Mouse (Mus musculus) CD4-positive, CD25-positive, alpha-beta regulatory T cell, adult 4 months (primary cell): ENCODE measurements around the gene Scube3. TPM values are rescaled to one million over a fixed set of nuclear protein-coding genes. Genes with fewer than 3 reads are reported as not detected.
"Not testable (repeated sequence)": the region's sequence is repeated elsewhere in the genome, so short reads cannot be mapped to it uniquely, and the experiment has no call there.

Experiments
- ATAC-seq: one replicate; pipeline ENCODE4 v1.8.0; 2017
- polyA plus RNA-seq, 2 experiments: library from polyadenylated mRNA; unstranded; fragments of 100-300 nt; shearing (Covaris generic); gene quantifications; one replicate each; pipeline ENCODE4 v1.2.1; 2017

The Scube3 gene
- polyA plus RNA-seq, 2 experiments from 2014 or later, result not detected

GRCm38 (mm10) chr17:28180331-28180730 lies 38.4 kb downstream of the Scube3 start:
- ATAC-seq, result no peak

GRCm38 (mm10) chr17:28180783-28181544 lies 39.0 kb downstream of the Scube3 start:
- ATAC-seq, result no peak

- ATAC-seq, result no peak
Observed at GRCm38 (mm10) chr17:28184971-28185638, 43.2 kb downstream of the Scube3 start.

DNA sequence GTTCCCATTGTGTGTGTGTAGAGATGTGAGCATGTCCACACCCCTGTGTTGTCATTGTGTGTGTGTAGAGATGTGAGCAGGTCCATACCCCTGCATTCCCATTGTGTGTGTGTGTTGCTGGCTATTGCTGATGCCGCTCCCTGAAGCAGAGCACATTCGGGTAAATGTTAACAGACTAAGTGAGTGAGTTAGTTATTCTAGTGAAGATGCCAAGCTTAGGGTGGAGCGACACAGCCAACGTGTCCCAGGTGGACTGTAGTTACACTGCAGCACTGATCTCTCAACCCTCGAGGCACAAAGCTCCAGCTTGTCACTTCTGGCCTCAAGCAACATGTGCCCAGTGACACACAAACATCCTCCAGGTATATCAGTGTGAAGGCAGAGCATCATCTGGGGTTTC lies 46.4 kb downstream of the Scube3 start:
- no peak for ATAC-seq

DNA sequence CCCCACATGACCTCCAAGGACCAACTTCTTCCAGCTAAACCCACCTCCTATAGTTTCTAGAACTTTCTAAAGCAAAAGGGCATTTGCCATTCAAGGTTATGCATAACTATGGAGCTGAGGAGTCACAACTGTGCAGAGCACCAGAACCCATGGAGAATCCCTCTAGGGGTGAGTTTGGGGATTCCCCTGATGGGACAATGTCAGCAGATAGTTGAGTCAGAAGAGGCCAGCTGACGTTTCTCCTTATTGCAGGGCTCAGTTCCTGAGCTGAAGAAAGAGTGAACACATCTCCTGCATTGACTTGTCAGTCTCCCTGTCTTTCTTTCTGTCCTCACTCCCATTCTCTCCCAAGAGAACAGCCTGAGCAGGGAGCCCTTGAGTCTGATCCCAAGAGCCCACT lies 50.8 kb downstream of the Scube3 start:
- no peak for ATAC-seq

GRCm38 (mm10) chr17:28193559-28193958 lies 51.6 kb downstream of the Scube3 start:
- ATAC-seq, result no peak

DNA sequence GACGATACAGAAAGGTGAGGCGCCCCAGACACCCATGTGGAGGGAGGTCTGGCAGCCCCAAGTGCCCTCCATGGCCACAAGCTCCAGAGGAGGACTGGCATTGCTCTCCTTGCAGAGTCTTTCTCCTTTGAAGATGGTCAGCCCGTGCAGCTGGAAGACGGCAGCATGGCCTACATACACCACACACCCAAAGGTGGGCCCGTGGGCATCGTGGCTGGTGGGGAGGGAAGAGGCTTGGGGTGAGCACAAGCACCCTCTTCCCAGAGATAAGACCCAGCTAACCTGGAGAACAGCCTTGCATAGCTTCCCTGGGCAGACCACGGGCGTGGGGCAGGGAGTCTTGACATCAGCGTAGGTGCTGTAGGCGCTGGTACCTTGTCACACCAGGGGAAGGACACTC lies 53.1 kb downstream of the Scube3 start:
- ATAC-seq, result no peak

DNA sequence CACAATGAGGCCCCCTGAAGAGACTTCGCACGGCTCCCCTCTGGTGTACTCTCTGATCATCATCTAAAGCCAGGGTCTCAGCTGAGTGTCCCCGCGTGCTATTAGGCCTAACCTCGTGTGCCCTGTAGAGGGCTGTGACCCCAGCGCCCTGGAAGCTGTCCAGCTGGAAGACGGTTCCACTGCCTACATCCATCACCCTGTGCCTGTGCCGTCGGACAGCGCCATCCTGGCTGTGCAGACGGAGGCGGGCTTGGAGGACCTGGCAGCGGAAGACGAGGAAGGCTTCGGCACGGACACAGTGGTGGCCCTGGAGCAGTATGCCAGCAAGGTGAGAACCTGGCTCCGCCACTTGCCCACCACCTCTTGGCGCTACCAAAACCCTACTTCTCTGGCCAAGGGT lies 55.7 kb downstream of the Scube3 start:
- no peak for ATAC-seq

DNA sequence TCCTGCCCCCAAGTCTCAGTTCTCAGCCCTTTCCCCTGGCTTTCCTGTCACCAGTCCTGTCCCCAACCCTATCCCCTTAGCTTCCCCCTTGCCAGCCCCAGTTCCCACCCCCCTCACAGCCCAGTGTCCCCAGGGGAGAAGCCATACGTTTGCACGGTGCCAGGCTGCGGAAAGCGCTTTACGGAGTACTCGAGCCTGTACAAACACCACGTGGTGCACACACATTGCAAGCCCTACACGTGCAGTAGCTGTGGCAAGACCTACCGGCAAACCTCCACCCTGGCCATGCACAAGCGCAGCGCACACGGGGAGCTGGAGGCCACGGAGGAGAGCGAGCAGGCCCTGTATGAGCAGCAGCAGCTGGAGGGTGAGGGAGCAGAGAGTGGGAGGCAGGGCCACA lies 60.0 kb downstream of the Scube3 start:
- ATAC-seq, result no peak

- no peak for ATAC-seq
Observed at GRCm38 (mm10) chr17:28204052-28204720, 62.2 kb downstream of the Scube3 start.

GRCm38 (mm10) chr17:28205443-28205842 lies 63.5 kb downstream of the Scube3 start:
- no peak for ATAC-seq

GRCm38 (mm10) chr17:28207092-28207491 lies 65.2 kb downstream of the Scube3 start:
- no peak for ATAC-seq

DNA sequence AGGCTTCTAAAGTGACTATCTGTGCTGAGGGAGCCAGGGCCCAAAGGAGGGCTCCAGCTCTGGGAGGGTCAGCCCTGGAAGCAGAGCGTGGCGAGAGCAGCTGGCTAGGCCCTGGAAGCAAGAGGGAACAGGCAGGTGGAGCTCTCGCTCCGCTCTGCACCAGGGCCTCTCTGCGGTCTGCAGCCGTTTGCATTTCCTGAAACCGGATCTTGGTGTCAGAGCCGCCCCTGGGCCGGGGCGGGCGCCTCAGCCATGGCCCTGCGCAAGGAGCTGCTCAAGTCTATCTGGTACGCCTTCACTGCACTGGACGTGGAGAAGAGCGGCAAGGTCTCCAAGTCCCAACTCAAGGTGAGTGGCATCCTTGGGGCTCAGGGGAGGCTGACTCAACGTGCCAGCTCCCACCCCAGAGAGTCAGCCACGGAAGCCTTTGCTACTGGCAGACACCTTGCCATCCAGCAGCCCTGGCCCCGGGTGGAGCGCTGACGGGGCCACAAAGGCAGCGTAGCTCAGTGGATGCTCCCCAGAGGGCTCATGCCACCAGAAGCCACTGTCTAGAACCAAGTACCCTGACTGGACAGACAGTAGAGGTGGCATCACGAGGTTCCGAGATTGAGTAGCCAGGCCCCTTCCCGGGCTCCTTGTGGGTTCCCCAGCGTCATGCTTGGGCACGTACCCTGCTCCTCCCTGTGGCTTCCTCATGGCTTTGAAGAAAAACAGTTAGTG lies 65.8 kb downstream of the Scube3 start, which contains the start of gene Def6:
Def6 (plus strand) TSS at position 188 of the 723 bp plus-strand sequence.
- peak; percentile 73 for ATAC-seq

GRCm38 (mm10) chr17:28208314-28208612 lies 66.3 kb downstream of the Scube3 start:
- no peak for ATAC-seq

GRCm38 (mm10) chr17:28209457-28210110 lies 67.6 kb downstream of the Scube3 start:
- ATAC-seq, result no peak

DNA sequence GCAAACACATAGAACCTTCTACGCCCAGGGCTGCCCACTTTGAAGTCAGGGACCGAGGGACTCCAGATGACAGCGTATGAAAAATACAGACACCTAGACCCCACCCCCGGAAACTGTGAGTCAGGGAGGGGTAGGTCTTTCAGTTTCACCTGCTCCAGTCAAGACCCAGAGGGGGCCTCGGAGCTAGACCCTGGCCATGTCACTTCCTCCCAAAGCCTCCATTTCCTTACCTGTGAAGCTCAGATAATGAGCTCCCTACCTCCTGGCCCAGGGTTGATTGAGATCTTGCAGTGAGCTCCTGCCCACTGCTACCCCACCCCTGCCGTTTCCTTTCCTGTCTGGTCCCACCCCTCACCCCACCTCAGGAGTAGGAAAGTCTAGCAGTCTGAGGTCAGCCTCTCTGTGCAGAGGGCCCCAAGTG lies 70.0 kb downstream of the Scube3 start:
- ATAC-seq, result peak; percentile 77

- ATAC-seq, result no peak
Observed at GRCm38 (mm10) chr17:28212391-28212790, 70.5 kb downstream of the Scube3 start.

GRCm38 (mm10) chr17:28213236-28213635 lies 71.3 kb downstream of the Scube3 start:
- no peak for ATAC-seq

GRCm38 (mm10) chr17:28216791-28217190 lies 74.8 kb downstream of the Scube3 start:
- no peak for ATAC-seq

DNA sequence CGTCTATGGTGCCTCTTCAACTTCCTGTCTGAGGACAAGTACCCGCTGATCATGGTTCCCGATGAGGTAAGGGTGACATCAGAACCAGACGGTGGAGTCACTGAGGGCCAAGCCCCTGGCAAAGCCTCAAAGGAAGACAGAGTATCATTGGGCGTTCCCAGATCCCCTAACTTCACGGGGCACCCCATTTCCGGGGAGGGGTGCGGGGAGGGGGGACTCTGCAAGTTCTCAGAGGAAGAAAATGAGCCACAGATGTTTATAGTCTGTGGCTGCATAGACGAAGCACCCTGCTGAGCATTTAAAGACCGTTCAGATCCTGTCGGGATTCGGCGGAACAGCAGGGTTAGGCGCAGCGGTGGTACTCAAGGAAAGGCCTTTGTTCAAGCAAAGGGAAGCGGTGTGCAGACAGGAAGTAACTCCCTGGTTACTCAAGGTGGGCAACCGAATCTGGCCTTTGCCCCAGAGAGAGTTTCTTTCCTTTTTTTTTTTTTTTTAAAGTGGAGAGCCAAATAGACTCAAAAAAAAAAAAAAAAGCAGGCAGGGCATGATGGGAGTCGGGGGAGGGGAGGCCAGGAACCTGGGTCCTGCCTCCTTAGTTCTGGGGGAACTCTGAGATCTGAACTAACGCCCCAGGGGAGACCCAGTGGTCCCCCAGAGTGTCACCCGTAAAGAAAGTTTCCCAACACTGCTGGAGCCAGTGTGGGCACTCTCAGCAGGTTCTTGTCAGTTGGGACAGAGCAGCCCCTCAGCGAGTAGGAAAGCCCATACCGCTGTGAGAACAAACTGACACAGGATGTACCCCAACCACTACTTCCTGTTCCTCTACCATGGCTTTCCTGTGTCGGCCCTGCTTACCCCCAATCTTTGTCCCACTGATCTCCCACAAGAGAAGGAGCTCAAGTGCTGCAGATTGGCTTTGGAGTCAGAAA lies 76.0 kb downstream of the Scube3 start:
- ATAC-seq, result peak; percentile 88

DNA sequence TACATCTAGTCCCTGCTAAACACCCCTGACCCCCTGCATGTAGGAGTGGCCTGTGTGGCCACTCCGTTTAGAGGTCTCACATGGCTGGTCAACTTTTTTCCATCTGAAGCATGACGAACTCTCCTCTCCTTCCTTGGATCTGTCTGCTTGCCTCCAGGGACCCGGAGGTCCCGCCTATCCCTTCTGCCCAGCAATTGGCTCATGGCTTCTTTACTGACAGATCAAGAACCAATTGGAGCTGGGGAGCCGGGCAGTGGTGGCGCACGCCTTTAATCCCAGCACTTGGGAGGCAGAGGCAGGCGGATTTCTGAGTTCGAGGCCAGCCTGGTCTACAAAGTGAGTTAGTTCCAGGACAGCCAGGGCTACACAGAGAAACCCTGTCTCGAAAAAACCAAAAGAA lies 80.5 kb downstream of the Scube3 start:
- not testable (repeated sequence) for ATAC-seq
